Mouse (Mus musculus) monocyte, adult 5-6 weeks (primary cell): ENCODE measurements around the gene Obscn. TPM values are rescaled to one million over a fixed set of nuclear protein-coding genes. Genes with fewer than 3 reads are reported as not detected.
"Not testable (repeated sequence)": the region's sequence is repeated elsewhere in the genome, so short reads cannot be mapped to it uniquely, and the experiment has no call there.

Experiments used
- ATAC-seq: fragments of 153-309, 156-312 bp; replicated peaks from 2 replicates; pipeline ENCODE4 v1.8.0; 2017; ENCODE audit warnings: mild to moderate bottlenecking; ENCODE audit not compliant: low TSS enrichment, insufficient number of reproducible peaks, severe bottlenecking, poor library complexity, low FRiP score
- total RNA-seq: library from RNA; stranded (forward); fragments of 200-1000, 200-491, 200-594 nt; gene quantifications from 3 replicates; pipeline ENCODE4 v1.2.3, GENCODE M21; 2017

Gene Obscn
- total RNA-seq, 1 experiment from 2014 or later, result under 0.01 TPM

DNA sequence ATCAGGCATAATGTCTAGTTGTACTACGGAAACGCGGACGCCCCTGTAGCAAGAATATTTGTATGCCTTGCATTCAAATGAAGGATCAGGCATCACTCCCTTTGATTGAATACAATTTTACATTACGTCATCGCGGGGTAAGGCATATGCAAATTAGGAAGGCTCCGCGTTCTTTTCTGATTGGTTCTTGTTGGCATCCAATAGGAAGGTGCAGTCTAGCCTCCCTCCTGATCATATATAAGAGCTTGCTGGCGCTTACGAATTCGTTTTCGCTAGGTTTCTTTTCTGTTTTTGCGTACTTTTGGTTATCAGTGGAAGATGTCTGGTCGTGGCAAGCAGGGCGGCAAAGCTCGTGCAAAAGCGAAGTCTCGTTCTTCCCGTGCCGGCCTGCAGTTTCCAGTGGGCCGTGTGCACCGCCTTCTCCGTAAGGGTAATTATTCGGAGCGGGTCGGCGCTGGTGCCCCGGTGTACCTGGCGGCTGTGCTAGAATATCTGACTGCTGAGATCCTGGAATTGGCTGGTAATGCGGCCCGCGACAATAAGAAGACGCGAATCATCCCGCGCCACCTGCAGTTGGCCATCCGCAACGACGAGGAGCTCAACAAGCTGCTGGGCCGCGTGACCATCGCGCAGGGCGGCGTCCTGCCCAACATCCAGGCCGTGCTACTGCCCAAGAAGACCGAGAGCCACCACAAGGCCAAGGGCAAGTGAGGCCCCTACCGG, 181.6 kb downstream of the Obscn start, which contains the start of the genes Hist3h2a and Trim17:
Hist3h2a (plus strand) TSS at position 266 of the 723 bp plus-strand sequence.
Trim17 (plus strand) TSS at position 266 of the 723 bp plus-strand sequence.
- ATAC-seq, result peak; percentile 85

- not testable (repeated sequence) for ATAC-seq
Measured at GRCm38 (mm10) chr11:58954170-58954419, 182.1 kb downstream of the Obscn start.

DNA sequence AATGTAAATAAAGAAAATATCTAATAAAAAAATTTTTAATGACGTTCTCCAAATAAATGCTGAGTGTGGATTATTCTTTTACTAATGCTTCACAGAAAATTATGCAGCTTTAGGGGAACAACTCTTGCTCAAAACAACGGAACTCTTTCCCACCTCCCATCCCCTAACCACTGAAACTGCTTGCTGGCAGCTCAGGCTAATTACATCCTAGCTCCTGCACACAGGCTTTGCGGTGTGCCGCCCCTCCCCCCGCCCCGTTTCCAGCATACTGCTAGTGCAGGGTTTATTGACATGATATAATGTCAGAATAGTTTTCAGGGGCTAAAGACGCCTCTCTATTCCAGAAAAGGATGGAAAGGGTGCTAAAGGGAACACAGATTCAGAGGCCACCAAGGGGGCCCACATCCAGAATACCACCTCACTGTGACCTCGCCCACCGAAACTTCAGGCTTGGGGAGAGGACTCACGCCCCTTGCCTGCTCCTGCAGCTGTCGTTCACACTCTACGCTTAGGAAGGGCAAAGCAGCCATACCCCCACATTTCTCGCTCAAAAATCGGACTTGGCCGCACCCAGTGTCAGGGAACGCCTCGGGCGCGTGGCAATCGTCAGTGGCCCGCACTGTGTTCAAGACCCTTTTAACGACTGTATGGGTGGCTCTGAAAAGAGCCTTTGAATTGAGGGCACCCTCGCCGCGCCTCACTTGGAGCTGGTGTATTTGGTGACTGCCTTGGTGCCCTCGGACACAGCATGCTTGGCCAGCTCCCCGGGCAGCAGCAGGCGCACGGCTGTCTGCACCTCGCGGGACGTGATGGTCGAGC, 182.6 kb downstream of the Obscn start:
- no peak; the same call in 1 of the 2 replicates for ATAC-seq

GRCm38 (mm10) chr11:58951210-58951609, 185.0 kb downstream of the Obscn start:
- no peak for ATAC-seq

DNA sequence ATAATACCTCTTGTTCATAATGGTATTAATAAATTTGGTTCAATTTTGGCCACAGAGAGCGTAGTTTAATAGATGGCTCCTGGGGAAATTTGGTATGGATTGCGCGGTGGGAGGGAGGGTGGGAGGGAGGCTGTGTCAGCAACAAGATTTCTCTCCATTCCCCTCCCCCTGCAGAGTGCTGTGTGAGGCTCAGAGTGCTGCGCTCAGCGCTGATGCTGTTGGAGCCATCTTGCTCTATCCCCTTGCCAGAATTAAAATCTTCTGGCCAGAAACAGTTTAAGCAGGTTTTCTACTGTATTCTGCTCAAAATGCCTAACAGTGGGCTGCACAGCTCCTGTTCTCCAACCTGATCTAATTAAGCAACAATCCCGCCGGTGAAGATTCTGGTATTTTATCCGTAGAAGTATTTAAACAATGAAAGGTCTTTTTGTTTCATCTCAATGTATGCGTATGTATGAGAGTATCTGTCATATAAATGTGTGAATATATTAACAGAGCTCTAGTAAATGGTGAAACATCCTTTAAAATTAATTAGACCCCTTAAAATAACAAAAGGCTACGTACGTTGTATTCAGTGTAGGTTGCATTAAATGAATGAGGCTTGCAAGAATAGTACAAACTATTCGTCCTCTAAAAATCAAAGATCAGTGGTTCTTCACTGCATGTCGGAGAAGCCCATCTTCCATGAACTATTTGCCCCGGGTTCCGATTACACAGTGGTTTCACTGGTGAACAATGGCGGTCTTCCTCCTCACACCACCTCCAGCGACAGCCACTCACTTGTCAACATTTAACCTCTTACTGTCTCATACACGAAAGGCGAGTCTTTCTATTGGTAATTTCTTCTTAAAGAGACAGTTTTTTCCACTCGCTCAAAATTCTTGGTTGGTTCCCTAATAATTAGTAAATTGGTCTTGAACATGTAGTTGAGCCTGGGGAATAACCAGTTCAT, 186.4 kb downstream of the Obscn start:
- no peak for ATAC-seq

GRCm38 (mm10) chr11:58948542-58949479, 187.4 kb downstream of the Obscn start, which contains the start of gene Hist3h2ba:
TSS of gene Hist3h2ba (plus strand) at chr11:58948920.
- ATAC-seq, result peak; percentile 72

DNA sequence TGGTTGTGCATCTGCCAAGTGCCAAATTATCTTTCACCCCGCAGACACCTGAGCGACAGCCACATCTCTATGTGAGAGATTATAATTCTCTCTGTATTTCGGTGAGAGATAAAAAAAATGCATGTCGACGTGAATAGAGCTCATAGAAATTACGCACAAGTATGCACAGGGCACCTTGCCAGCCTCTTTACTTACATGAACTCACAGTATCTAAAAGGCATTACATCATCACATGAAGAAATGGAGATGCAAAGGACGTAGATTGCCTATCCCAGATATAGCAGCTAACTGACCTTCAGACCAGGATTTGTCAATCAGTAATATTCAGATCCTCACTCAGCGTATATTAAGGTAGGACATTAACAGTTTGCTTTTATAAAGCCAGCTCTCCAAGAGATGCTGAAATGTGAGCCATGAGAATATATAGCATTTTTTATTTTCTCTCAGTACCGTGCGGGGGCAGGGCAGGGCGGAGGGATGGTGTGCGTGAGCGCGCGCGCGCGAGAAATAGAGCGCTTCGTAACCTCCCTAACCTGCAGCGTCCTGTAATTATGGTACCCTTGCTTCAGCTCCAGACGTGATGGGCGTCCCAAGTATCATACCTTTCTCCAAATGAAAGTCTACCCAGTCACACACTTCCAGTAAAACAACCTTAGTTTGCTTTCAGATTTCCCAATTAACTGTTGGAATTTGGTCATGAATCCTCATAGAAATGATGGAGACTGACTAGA, 188.2 kb downstream of the Obscn start:
- ATAC-seq, result no peak

DNA sequence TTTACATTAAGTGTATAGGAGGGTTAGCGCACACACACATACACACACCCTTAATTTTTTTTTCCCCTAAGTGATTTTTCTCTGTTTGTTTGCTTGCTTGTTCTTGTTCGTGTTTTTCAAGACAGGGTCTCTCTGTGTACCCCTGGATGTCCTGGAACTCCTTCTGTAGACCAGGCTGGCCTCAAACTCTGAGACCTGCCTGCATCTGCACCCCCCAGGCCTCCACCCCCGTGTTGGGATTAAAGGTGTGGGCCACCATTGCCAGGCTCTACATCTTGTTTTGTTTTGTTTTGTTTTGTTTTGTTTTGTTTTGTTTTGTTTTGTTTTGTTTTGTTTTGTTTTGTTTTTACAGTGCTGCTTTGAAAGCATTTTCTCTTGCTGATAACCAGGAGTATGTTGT, 188.9 kb downstream of the Obscn start:
- ATAC-seq, result no peak

Other genes starting within 250 kb of the Obscn start
- 9.4 to 12.8 TPM (median 10.7 TPM) in 3 replicates for gene Zfp39, start 232.2 kb downstream of the Obscn start, total RNA-seq
- not detected in 3 replicates for gene Btnl10, start 218.5 kb downstream of the Obscn start, total RNA-seq
- gene Rnf187, start 197.5 kb downstream of the Obscn start, total RNA-seq, result 42.2 to 79.7 TPM (median 47.8 TPM) in 3 replicates
- gene Hist3h2ba, start 187.5 kb downstream of the Obscn start, total RNA-seq, result 1.7 TPM in 2 of 3 replicates, not detected in the other
- gene Hist3h2a, start 181.7 kb downstream of the Obscn start, total RNA-seq, result 35.6 to 52.4 TPM (median 42.1 TPM) in 3 replicates
- 0.29 TPM in 1 of 3 replicates, not detected in the others for gene Trim17, start 181.7 kb downstream of the Obscn start, total RNA-seq
- 32.0 to 47.3 TPM (median 32.7 TPM) in 3 replicates for gene Trim11, start 158.3 kb downstream of the Obscn start, total RNA-seq
- gene Iba57, start 27.3 kb upstream of the Obscn start, total RNA-seq, result 4.1 to 15.4 TPM (median 6.4 TPM) in 3 replicates
- not detected in 3 replicates for gene Gjc2, start 46.8 kb upstream of the Obscn start, total RNA-seq
- gene Guk1, start 55.8 kb upstream of the Obscn start, total RNA-seq, result 23.1 to 45.9 TPM (median 32.7 TPM) in 3 replicates
- 21.2 to 48.1 TPM (median 23.8 TPM) in 3 replicates for gene Mrpl55, start 66.1 kb upstream of the Obscn start, total RNA-seq
- gene 2310033P09Rik, start 71.9 kb upstream of the Obscn start, total RNA-seq, result 8.9 to 16.8 TPM (median 16.4 TPM) in 3 replicates
- 337 to 405 TPM (median 396 TPM) in 3 replicates for gene Arf1, start 91.9 kb upstream of the Obscn start, total RNA-seq
- gene Wnt3a, start 154.3 kb upstream of the Obscn start, total RNA-seq, result not detected in 3 replicates
- gene Wnt9a, start 170.5 kb upstream of the Obscn start, total RNA-seq, result 0.10 TPM in 1 of 3 replicates, not detected in the others
- not detected in 3 replicates for gene Prss38, start 239.3 kb upstream of the Obscn start, total RNA-seq